Mouse (Mus musculus) kidney, embryonic 14.5 days (tissue): ENCODE data around the gene Phc1. TPM values are rescaled to one million over a fixed set of nuclear protein-coding genes. Genes with fewer than 3 reads are reported as not detected.

Source experiments
- ATAC-seq: fragments of 200-750 bp; cut with Nextera tagmentation; 2 replicates; pipeline ENCODE4 v1.8.0; 2017; ENCODE audit warnings: moderate number of reproducible peaks, mild to moderate bottlenecking, moderate TSS enrichment, moderate library complexity; ENCODE audit not compliant: low FRiP score, low TSS enrichment
- H3K27ac ChIP-seq: fragments of 300-500 bp; sonication (generic); 2 replicates; pipeline ENCODE4 v1.5.1; 2014; ENCODE audit warnings: low read depth, mild to moderate bottlenecking, low read length, moderate library complexity, mixed read lengths
- H3K27me3 ChIP-seq: fragments of 300-500 bp; sonication (generic); 2 replicates; pipeline ENCODE4 v1.6.1; 2014; ENCODE audit warnings: mild to moderate bottlenecking, low read length; ENCODE audit not compliant: control insufficient read depth, insufficient read depth
- H3K36me3 ChIP-seq: fragments of 300-500 bp; sonication (generic); 2 replicates; pipeline ENCODE4 v1.6.1; 2014; ENCODE audit warnings: low read length, mixed read lengths; ENCODE audit not compliant: control insufficient read depth, insufficient read depth
- H3K4me1 ChIP-seq: fragments of 300-500 bp; sonication (generic); 2 replicates; pipeline ENCODE4 v1.6.1; 2014; ENCODE audit warnings: low read length, mixed read lengths; ENCODE audit not compliant: control insufficient read depth, insufficient read depth
- H3K4me2 ChIP-seq: fragments of 300-500 bp; sonication (generic); replicated peaks from 2 replicates; pipeline ENCODE4 v1.6.1; 2014; ENCODE audit warnings: low read depth, mild to moderate bottlenecking, low read length
- H3K4me3 ChIP-seq: fragments of 300-500 bp; sonication (generic); 2 replicates; pipeline ENCODE4 v1.5.1; 2014; ENCODE audit warnings: mild to moderate bottlenecking, low read length
- H3K9ac ChIP-seq: fragments of 300-500 bp; sonication (generic); 2 replicates; pipeline ENCODE4 v1.6.1; 2014; ENCODE audit warnings: low read depth, mild to moderate bottlenecking, low read length, moderate library complexity
- H3K9me3 ChIP-seq: fragments of 300-500 bp; sonication (generic); 2 replicates; pipeline ENCODE4 v1.6.1; 2016; ENCODE audit warnings: low read length; ENCODE audit not compliant: control insufficient read depth
- WGBS: fragments of 180-500 bp; shearing (Covaris S2); extraction: QIAGEN DNeasy Blood & Tissue Kit; methylation state at CpG from one replicate; pipeline ENCODE4 v1.1.7; 2014; 5-methylcytosine and 5-hydroxymethylcytosine counted together
- polyA plus RNA-seq: library from polyadenylated mRNA; unstranded; fragments of >200 nt; fragmentation: Nextera tagmentation; extraction: Ambion mirVana; gene quantifications from 2 replicates; pipeline ENCODE4 v1.2.1, GENCODE M21; 2014

The Phc1 gene
- polyA plus RNA-seq, 1 experiment from 2014 or later = 29.4 TPM

- Histone ChIP-seq H3K4me2 (no peak overlapping the region), H3K9me3 (no peaks in the 10 kb centered on the region), H3K4me3 (no peak overlapping the region), H3K36me3 (no peaks in the 10 kb centered on the region), H3K27ac (no peak overlapping the region), H3K9ac (no peak overlapping the region), H3K4me1 (no peaks in the 10 kb centered on the region), H3K27me3 (no peaks in the 10 kb centered on the region)
- ATAC-seq = no peak
- 87% methylated on average over 9 of the region's 9 CpGs for WGBS
Observed at GRCm38 (mm10) chr6:122303526-122303925, 36.8 kb downstream of the Phc1 start.

- WGBS = 79% methylated on average over 4 of the region's 4 CpGs
- H3K4me1 ChIP-seq = no peaks in the 10 kb centered on the region
Observed at GRCm38 (mm10) chr6:122302661-122303060, 37.7 kb downstream of the Phc1 start.

GRCm38 (mm10) chr6:122302121-122302520, 38.2 kb downstream of the Phc1 start:
- WGBS = 24% methylated on average over 1 of the region's 1 CpGs

More at GRCm38 (mm10) chr6:122302661-122303060, 37.7 kb downstream of the Phc1 start:
- no peak overlapping the region for H3K4me2 ChIP-seq
- H3K4me3 ChIP-seq = no peak overlapping the region
- no peak overlapping the region for H3K27ac ChIP-seq
- no peaks in the 10 kb centered on the region for H3K27me3 ChIP-seq
- no peaks in the 10 kb centered on the region for H3K36me3 ChIP-seq
- H3K9ac ChIP-seq = no peak overlapping the region
- no peaks in the 10 kb centered on the region for H3K9me3 ChIP-seq
- ATAC-seq = no peak

GRCm38 (mm10) chr6:122299621-122300133, 40.7 kb downstream of the Phc1 start:
- Histone ChIP-seq H3K4me1 (no peaks in the 10 kb centered on the region), H3K4me2 (no peak overlapping the region), H3K36me3 (no peaks in the 10 kb centered on the region), H3K27ac (no peak overlapping the region), H3K27me3 (no peaks in the 10 kb centered on the region), H3K9ac (no peak overlapping the region), H3K9me3 (no peaks in the 10 kb centered on the region), H3K4me3 (no peak overlapping the region)
- no peak for ATAC-seq
- 62% methylated on average over 3 of the region's 3 CpGs for WGBS

More at GRCm38 (mm10) chr6:122302121-122302520, 38.2 kb downstream of the Phc1 start:
- Histone ChIP-seq H3K4me1 (no peaks in the 10 kb centered on the region), H3K4me2 (no peak overlapping the region), H3K9me3 (no peaks in the 10 kb centered on the region), H3K9ac (no peak overlapping the region), H3K4me3 (no peak overlapping the region), H3K36me3 (no peaks in the 10 kb centered on the region), H3K27me3 (no peaks in the 10 kb centered on the region), H3K27ac (no peak overlapping the region)
- ATAC-seq = no peak

- Histone ChIP-seq H3K27me3 (no peaks in the 10 kb centered on the region), H3K4me1 (no peaks in the 10 kb centered on the region), H3K9me3 (no peaks in the 10 kb centered on the region), H3K9ac (no peak overlapping the region), H3K4me3 (no peak overlapping the region; the same call in 1 of the 2 replicates), H3K27ac (no peak overlapping the region), H3K36me3 (no peaks in the 10 kb centered on the region), H3K4me2 (no peak overlapping the region)
- 43% methylated on average over 4 of the region's 4 CpGs for WGBS
- peak; percentile 47 for ATAC-seq
Observed at GRCm38 (mm10) chr6:122298223-122298609, 42.1 kb downstream of the Phc1 start.

- no peaks in the 10 kb centered on the region for H3K9me3 ChIP-seq
- peak overlapping the region; percentile 49 for H3K4me3 ChIP-seq
- H3K9ac ChIP-seq = peak overlapping the region; percentile 59
- H3K27ac ChIP-seq = peak overlapping the region; percentile 65
- no peaks in the 10 kb centered on the region for H3K4me1 ChIP-seq
- H3K36me3 ChIP-seq = no peaks in the 10 kb centered on the region
- 4% methylated on average over 25 of the region's 25 CpGs for WGBS
- H3K27me3 ChIP-seq = no peaks in the 10 kb centered on the region
- peak; percentile 85 for ATAC-seq
- H3K4me2 ChIP-seq = peak overlapping the region; percentile 57
Observed at GRCm38 (mm10) chr6:122297279-122298222, 42.8 kb downstream of the Phc1 start.

GRCm38 (mm10) chr6:122296918-122297278, 43.5 kb downstream of the Phc1 start:
- 30% methylated on average over 3 of the region's 3 CpGs for WGBS
- peak overlapping the region; percentile 57 for H3K4me2 ChIP-seq
- peak overlapping the region; percentile 49 for H3K4me3 ChIP-seq
- no peaks in the 10 kb centered on the region for H3K9me3 ChIP-seq
- no peaks in the 10 kb centered on the region for H3K36me3 ChIP-seq
- ATAC-seq = no peak
- no peaks in the 10 kb centered on the region for H3K4me1 ChIP-seq
- no peak overlapping the region for H3K27ac ChIP-seq
- peak overlapping the region; percentile 59 for H3K9ac ChIP-seq
- no peaks in the 10 kb centered on the region for H3K27me3 ChIP-seq

GRCm38 (mm10) chr6:122295242-122295641, 45.1 kb downstream of the Phc1 start:
- Histone ChIP-seq H3K9me3 (no peaks in the 10 kb centered on the region), H3K4me1 (peaks cover 1% of the 10 kb centered on the region; the same call in 1 of the 2 replicates), H3K27ac (no peak overlapping the region), H3K27me3 (no peaks in the 10 kb centered on the region), H3K4me2 (no peak overlapping the region), H3K4me3 (no peak overlapping the region), H3K36me3 (no peaks in the 10 kb centered on the region), H3K9ac (no peak overlapping the region)
- WGBS = 66% methylated on average over 9 of the region's 9 CpGs
- no peak for ATAC-seq

- no peaks in the 10 kb centered on the region for H3K9me3 ChIP-seq
- ATAC-seq = no peak
- 71% methylated on average over 3 of the region's 3 CpGs for WGBS
Observed at GRCm38 (mm10) chr6:122294290-122294689, 46.1 kb downstream of the Phc1 start.

More at GRCm38 (mm10) chr6:122294290-122294689, 46.1 kb downstream of the Phc1 start:
- H3K4me2 ChIP-seq = no peak overlapping the region
- H3K9ac ChIP-seq = no peak overlapping the region
- peaks cover 3% of the 10 kb centered on the region; the same call in 1 of the 2 replicates for H3K4me1 ChIP-seq
- H3K4me3 ChIP-seq = no peak overlapping the region
- H3K36me3 ChIP-seq = no peaks in the 10 kb centered on the region
- H3K27me3 ChIP-seq = no peaks in the 10 kb centered on the region
- no peak overlapping the region for H3K27ac ChIP-seq
